Mouse (Mus musculus): ENCODE measurements around the gene Platr17. TPM values are rescaled to one million over a fixed set of nuclear protein-coding genes. Genes with fewer than 3 reads are reported as not detected.

Gene Platr17
- total RNA-seq, 1 experiment from 2014 or later: 1.5 TPM

GRCm38 (mm10) chr17:33918293-33919203, 13.6 kb downstream of the Platr17 start:
- ATAC-seq (replicated peaks; ENCODE audit: low read depth, poor library complexity, severe bottlenecking): no peak

GRCm38 (mm10) chr17:33919351-33920281, 14.7 kb downstream of the Platr17 start:
- peak; percentile 58 for ATAC-seq (replicated peaks; ENCODE audit: low read depth, poor library complexity, severe bottlenecking)

DNA sequence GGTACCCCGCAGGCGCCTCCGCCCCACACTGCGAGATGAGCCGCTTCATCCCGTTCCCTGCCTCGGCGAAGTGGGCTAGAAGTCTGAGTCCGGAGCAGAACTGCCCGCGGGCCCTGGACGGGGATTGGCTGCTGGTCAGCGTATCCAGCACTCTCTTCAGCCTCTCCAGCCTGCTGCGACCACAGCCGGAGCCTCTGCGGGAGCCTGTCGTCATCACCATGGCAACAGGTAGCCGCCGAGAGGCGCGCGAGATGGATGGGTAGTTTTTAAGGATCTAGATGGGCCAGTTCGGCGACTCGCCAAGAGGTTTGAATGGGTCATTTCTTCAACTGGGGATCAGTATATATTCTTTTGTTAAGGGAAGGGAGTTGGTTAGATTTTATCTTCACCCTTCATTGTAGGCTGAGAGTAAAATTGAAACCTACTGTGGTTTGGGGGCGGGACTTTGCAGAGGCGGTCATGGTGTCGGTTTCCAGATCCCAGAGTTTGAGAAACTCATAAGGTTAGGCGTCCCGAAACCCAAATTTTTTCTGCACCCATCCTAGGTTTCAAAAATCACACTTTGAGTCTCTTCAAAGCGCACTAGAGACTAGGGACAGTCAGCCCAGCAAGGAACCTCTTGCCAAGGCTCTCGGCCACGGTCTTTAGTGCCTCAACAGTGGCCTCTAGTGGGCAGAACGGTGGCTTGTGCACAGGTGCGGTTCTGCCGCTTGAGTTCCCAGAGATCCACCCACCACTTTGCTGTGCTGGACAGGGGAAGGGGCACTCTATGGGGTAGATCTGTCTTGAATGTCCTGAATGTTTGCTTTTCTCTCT, 15.6 kb downstream of the Platr17 start:
- peak; percentile 29 for ATAC-seq (replicated peaks; ENCODE audit: low read depth, poor library complexity, severe bottlenecking)

- no peak for ATAC-seq (replicated peaks; ENCODE audit: low read depth, poor library complexity, severe bottlenecking)
Measured at GRCm38 (mm10) chr17:33921361-33921760, 16.4 kb downstream of the Platr17 start.

DNA sequence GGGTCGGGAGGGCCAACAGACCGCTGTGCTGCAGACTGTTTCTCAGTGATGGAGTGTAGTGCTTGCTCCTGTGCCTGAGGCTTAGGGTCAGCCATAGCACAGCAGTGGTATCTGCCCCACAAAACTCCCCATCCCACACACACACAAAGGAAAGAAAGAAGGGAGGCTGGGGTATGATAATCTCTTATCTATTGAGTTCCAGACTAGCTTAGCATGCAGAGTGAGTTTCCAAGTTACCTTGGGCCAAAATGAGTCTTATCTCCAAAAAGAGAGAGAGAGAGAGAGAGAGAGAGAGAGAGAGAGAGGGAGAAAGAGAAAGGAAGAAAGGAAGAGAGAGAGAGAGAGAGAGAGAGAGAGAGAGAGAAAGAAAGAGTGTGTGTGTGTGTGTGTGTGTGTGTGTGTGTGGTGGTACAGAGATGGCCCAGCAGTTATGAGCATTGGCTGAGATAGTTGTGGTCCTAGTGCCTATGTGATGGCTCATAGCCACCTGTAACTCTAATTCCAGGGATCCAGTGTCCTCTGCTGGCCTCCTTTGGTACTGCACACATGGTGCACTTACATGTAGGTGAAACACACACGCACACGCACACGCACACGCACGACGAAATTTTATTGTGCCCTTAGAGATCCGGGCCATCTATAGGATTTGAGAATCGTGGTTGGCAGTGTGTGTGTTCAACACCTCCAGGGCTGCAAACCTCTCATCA, 19.8 kb downstream of the Platr17 start:
- ATAC-seq (replicated peaks; ENCODE audit: low read depth, poor library complexity, severe bottlenecking): no peak

DNA sequence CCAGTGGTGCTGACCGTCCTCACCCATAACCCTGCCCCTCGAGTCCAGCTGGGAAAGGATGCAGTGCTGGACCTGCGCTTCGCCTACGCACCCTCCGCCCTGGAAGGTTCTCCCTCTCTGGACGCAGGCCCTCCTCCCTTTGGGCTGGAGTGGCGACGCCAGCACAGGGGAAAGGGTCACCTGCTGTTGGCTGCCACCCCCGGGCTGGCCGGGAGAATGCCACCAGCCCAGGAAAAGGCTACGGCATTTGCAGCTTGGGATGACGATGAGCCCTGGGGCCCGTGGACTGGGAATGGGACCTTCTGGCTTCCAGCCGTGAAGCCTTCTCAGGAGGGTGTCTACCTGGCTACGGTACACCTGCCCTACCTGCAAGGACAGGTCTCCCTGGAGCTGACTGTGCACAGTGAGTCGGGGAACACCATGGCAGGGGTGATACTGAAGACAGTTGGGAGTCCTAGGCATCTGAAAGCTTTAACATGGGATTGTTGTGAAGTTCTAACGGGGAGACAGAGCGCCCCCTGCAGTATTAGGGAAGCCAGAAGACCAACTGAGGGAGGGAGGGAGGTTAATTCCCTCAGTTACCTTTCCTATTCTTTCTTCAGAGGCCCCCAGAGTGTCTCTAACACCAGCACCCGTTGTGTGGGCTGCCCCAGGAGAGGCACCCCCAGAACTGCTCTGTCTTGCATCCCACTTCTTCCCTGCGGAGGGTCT, 20.6 kb downstream of the Platr17 start:
- no peak for ATAC-seq (replicated peaks; ENCODE audit: low read depth, poor library complexity, severe bottlenecking)

GRCm38 (mm10) chr17:33926207-33926932, 21.4 kb downstream of the Platr17 start:
- no peak for ATAC-seq (replicated peaks; ENCODE audit: low read depth, poor library complexity, severe bottlenecking)

DNA sequence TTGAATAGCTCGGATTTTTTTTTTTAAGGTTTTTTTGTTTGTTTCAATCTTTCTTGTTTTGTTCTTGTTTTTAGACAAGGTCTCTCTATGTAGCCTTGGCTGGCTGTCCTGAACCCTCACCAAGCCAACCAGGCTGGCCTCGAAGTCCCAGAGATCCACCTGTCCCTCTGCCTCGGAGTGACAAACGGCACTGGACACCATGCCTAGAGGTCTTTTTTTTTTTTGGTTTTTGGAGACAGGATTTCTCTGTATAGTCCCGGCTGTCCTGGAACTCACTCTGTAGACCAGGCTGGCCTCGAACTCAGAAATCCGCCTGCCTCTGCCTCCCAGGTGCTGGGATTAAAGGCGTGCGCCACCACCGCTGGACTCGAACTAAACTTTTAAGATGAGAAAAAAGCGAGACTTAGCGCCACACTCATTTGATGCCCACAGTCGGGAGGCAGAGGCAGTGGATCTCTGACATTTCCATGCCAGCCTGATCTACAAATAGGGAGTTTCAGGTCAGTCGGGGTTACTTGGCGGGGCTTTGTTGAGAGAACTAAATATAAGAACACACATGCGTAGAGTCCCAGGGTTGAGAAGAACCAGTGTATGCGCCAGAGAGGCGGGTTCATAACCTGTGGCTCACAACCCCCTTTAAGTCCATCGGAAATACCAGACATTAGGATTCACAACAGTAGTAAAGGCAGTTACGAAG, 23.5 kb downstream of the Platr17 start:
- no peak for ATAC-seq (replicated peaks; ENCODE audit: low read depth, poor library complexity, severe bottlenecking)

DNA sequence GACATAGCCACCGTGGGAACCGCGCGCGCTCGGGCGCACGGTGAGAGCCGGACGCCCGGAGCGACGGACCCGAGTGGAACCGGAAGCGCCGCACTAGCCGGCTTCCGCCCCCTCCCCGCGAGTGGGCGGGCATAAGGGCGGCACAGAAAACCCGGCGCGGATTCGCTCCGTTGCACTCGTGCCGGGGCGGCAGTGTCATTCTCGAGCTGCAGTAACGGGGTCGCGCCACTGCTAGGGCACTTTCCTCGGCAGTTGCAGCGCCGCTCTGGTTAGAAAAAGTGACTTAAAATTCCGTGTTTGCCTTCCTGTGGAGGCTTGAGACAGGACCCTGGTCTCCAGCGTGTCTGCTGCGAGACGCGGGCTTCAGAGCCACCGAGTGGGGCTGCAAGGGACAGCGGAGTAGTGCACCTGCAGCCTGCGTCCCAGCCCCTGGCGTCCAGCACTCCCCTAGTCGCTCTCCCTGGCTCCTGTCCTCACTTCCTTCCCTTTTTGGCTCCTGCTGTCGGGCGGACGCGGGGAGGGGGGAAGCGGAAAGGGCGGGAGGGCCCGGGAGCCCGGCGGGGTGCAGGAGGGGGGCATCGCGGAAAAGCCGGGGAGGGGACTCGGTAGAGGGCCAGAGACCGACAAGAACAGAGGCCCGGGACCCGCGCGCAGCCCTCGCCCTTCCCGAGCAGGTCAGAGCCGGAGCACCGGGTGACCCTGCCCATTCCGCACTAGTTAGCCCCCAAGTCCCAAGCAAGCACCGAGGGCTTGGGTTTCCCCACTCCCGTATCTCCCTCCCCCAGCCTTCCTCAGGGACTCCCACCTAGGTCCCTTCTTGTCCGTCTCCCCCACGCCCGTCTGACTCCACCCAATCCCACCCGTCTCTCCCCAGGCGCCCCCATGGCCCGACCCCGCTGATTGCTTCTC, 24.7 kb downstream of the Platr17 start, which contains the start of gene Rgl2:
Gene Rgl2, plus strand, starts transcription at position 173 of the 909 bp plus-strand sequence.
- peak; percentile 73 for ATAC-seq (replicated peaks; ENCODE audit: low read depth, poor library complexity, severe bottlenecking)

DNA sequence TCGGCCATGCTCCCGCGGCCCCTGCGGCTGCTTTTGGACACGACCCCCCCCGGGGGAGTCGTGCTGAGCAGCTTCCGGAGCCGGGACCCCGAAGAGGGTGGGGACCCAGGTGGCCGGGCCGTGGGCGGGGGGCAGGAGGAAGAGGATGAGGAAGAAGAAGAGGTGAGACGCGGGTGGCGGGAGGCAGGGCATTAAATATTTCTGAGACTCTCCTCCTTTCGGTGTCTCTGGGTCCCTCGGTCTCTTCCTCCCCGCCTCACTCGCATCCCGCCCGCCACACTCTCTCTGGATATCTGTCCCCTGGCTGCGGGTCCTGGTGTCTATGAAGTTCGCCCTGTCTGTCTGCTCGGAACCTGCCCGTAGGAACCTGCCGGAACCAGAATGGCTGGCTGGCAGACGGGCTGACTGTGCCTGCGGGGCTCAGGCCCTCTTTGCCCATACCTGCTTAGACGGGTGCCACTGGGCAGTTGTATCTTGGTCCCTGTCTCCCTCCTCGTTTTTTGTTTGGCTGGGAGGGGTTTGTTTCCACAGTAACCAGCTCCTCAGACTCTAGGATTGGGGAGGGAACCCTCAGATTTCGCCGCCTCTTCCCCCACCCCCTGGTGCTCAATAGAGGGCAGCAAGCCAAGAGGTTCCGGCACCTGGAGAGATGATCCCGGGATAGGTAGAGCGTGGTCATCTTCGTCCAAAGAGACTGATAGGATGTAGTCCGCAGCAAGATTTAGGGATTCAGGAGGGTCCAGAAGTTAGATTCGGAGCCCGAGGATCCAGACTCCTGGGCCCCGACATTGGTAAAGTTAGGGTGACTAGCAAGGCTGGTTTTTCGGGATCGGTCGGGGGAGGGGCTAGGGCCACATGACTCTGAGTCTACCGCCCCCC, 25.6 kb downstream of the Platr17 start:
- peak; percentile 17; the same call in 1 of the 2 replicates for ATAC-seq (replicated peaks; ENCODE audit: low read depth, poor library complexity, severe bottlenecking)

DNA sequence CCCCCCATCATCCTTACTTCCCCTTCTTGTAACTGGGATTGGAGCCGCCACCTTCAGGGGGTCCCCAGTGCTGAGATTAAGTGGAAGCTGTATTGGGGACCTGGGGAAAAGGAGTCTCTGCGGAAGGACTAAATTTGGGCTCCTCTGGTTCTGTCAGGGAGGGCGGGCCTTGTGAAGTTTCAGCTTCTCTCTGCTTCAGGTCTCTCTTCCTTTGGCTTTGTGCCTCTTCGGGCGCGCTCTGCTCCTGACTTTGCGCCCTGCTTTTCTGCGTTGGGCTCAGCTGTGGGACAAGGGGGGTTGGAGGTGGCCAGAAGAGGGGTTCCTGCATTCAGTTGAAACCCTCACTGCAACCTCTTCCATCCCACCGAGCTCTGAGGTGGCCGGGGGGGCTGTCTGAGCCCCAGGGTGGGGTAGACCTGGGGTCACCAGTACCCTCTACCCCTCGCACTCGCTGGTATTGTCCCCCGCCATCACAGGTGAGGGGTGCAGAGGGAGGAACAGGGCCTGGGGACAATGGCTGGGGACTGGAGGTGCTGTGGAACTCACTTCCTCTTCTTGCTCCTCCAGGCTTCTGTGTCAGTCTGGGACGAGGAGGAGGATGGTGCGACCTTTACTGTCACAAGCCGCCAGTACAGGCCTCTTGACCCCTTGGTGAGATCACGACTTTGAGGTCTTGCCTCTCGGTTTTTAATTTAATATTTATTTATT, 26.4 kb downstream of the Platr17 start:
- no peak for ATAC-seq (replicated peaks; ENCODE audit: low read depth, poor library complexity, severe bottlenecking)

- ATAC-seq (replicated peaks; ENCODE audit: low read depth, poor library complexity, severe bottlenecking): no peak
Measured at GRCm38 (mm10) chr17:33931947-33932346, 27.0 kb downstream of the Platr17 start.

GRCm38 (mm10) chr17:33932448-33932847, 27.5 kb downstream of the Platr17 start:
- ATAC-seq (replicated peaks; ENCODE audit: low read depth, poor library complexity, severe bottlenecking): no peak

GRCm38 (mm10) chr17:33932970-33933369, 28.0 kb downstream of the Platr17 start:
- ATAC-seq (replicated peaks; ENCODE audit: low read depth, poor library complexity, severe bottlenecking): no peak

Measured in common myeloid progenitor, adult 5-6 weeks (primary cell).